Mouse (Mus musculus) G1E (cell line): ENCODE measurements around the gene Ap2a2.

Experiments used
- CTCF ChIP-seq: IDR thresholded peaks from 2 replicates; pipeline ENCODE4 v1.5.1; 2012; ENCODE audit warnings: low read depth, low read length, inconsistent platforms, mixed read lengths
- GATA1 ChIP-seq: IDR thresholded peaks from 2 replicates; pipeline ENCODE4 v1.6.1; 2012; ENCODE audit warnings: borderline replicate concordance, low read length, inconsistent platforms, mixed read lengths
- GATA2 ChIP-seq: IDR thresholded peaks from 2 replicates; pipeline ENCODE4 v1.6.1; 2012; ENCODE audit warnings: low read depth, low read length, inconsistent platforms, borderline replicate concordance
- POLR2AphosphoS5 ChIP-seq: IDR thresholded peaks from 2 replicates; pipeline ENCODE4 v1.6.1; 2012; ENCODE audit warnings: low read depth, low read length, inconsistent platforms; ENCODE audit not compliant: insufficient replicate concordance
- TAL1 ChIP-seq: conservative IDR thresholded peaks from 2 replicates; pipeline ENCODE4 v1.6.1; 2012; ENCODE audit warnings: low read depth, low read length, inconsistent platforms, mixed read lengths

- TF ChIP-seq CTCF (no peak), GATA1 (no peak), GATA2 (no peak), POLR2AphosphoS5 (no peak), TAL1 (no peak)
Observed at GRCm38 (mm10) chr7:141624214-141624613, 62.2 kb downstream of the Ap2a2 start.
